Mouse (Mus musculus) left cerebral cortex, adult 9 months (tissue): ENCODE data around the gene Brsk1.
A peak's percentile ranks its signal among the peaks of the same experiment; 100 is the strongest.

Experiments used
- DNase-seq, 2 experiments: peaks; one replicate each; pipeline ENCODE4 v3.0.0; 2022; ENCODE audit warnings: low spot score in 2 of 2

Gene Brsk1

GRCm38 (mm10) chr7:4690387-4690786 lies at the start of gene Brsk1:
Gene Brsk1 (plus strand): TSS chr7:4690604.
- peak; percentile 42 to 84 for DNase-seq

- DNase-seq: no peak
Observed at GRCm38 (mm10) chr7:4641155-4641554, 49.2 kb upstream of the Brsk1 start.

GRCm38 (mm10) chr7:4641956-4642355 lies 48.4 kb upstream of the Brsk1 start:
- DNase-seq: no peak

- no peak for DNase-seq
Observed at GRCm38 (mm10) chr7:4643225-4643624, 47.2 kb upstream of the Brsk1 start.

- DNase-seq: no peak
Observed at GRCm38 (mm10) chr7:4646806-4647205, 43.6 kb upstream of the Brsk1 start.

GRCm38 (mm10) chr7:4647291-4647690 lies 43.1 kb upstream of the Brsk1 start:
- DNase-seq: no peak

GRCm38 (mm10) chr7:4647992-4648391 lies 42.4 kb upstream of the Brsk1 start:
- DNase-seq: no peak

- DNase-seq: no peak
Observed at GRCm38 (mm10) chr7:4651581-4651980, 38.8 kb upstream of the Brsk1 start.

GRCm38 (mm10) chr7:4652726-4653125 lies 37.7 kb upstream of the Brsk1 start:
- no peak for DNase-seq

- DNase-seq: no peak
Observed at GRCm38 (mm10) chr7:4653351-4653750, 37.1 kb upstream of the Brsk1 start.

- DNase-seq: peak in 1 of 2 experiments; percentile 40
Observed at GRCm38 (mm10) chr7:4653780-4654179, 36.6 kb upstream of the Brsk1 start.

- DNase-seq: no peak
Observed at GRCm38 (mm10) chr7:4654221-4654620, 36.2 kb upstream of the Brsk1 start.

- DNase-seq: no peak
Observed at GRCm38 (mm10) chr7:4655393-4655792, 35.0 kb upstream of the Brsk1 start.

GRCm38 (mm10) chr7:4655916-4656315 lies 34.5 kb upstream of the Brsk1 start:
- no peak for DNase-seq

- no peak for DNase-seq
Observed at GRCm38 (mm10) chr7:4656818-4657217, 33.6 kb upstream of the Brsk1 start.

GRCm38 (mm10) chr7:4657521-4658127 lies 32.8 kb upstream of the Brsk1 start:
- DNase-seq: peak in 1 of 2 experiments; percentile 78

GRCm38 (mm10) chr7:4658128-4658907 lies 32.1 kb upstream of the Brsk1 start:
- DNase-seq: peak in 1 of 2 experiments; percentile 23

- peak; percentile 95 to 98 for DNase-seq
Observed at GRCm38 (mm10) chr7:4658912-4659551, 31.4 kb upstream of the Brsk1 start, which contains the start of gene Ppp6r1. Gene Ppp6r1 (minus strand): TSS chr7:4659019.

- DNase-seq: no peak
Observed at GRCm38 (mm10) chr7:4659911-4660443, 30.4 kb upstream of the Brsk1 start.

GRCm38 (mm10) chr7:4663179-4663578 lies 27.2 kb upstream of the Brsk1 start:
- no peak for DNase-seq

- no peak for DNase-seq
Observed at GRCm38 (mm10) chr7:4663742-4664141, 26.7 kb upstream of the Brsk1 start.

- DNase-seq: no peak
Observed at GRCm38 (mm10) chr7:4666871-4667270, 23.5 kb upstream of the Brsk1 start.
